Mouse (Mus musculus) hindbrain, embryonic 13.5 days (tissue): Measurements from ENCODE around the gene Atp5j. TPM values are rescaled to one million over a fixed set of nuclear protein-coding genes. Genes with fewer than 3 reads are reported as not detected.

Source experiments
- ATAC-seq: fragments of 200-750 bp; cut with Nextera tagmentation; 2 replicates; pipeline ENCODE4 v1.8.0; 2017; ENCODE audit warnings: moderate TSS enrichment; ENCODE audit not compliant: low FRiP score
- H3K27ac ChIP-seq: fragments of 300-500 bp; sonication (generic); 2 replicates; pipeline ENCODE4 v1.5.1; 2015; ENCODE audit warnings: inconsistent platforms, mild to moderate bottlenecking, moderate library complexity
- H3K27me3 ChIP-seq: fragments of 300-500 bp; sonication (generic); 2 replicates; pipeline ENCODE4 v1.6.1; 2015; ENCODE audit warnings: mild to moderate bottlenecking, inconsistent platforms
- H3K36me3 ChIP-seq: fragments of 300-500 bp; sonication (generic); 2 replicates; pipeline ENCODE4 v1.6.1; 2015; ENCODE audit warnings: mild to moderate bottlenecking, inconsistent platforms
- H3K4me1 ChIP-seq: fragments of 300-500 bp; sonication (generic); replicated peaks from 2 replicates; pipeline ENCODE4 v1.6.1; 2015; ENCODE audit warnings: inconsistent platforms
- H3K4me2 ChIP-seq: fragments of 300-500 bp; sonication (generic); 2 replicates; pipeline ENCODE4 v1.6.1; 2015; ENCODE audit warnings: inconsistent platforms, mild to moderate bottlenecking, moderate library complexity
- H3K4me3 ChIP-seq: fragments of 300-500 bp; sonication (generic); 2 replicates; pipeline ENCODE4 v1.5.1; 2015; ENCODE audit warnings: mild to moderate bottlenecking, inconsistent platforms
- H3K9ac ChIP-seq: fragments of 300-500 bp; sonication (generic); 2 replicates; pipeline ENCODE4 v1.6.1; 2015; ENCODE audit warnings: mild to moderate bottlenecking, inconsistent platforms
- H3K9me3 ChIP-seq: fragments of 300-500 bp; sonication (generic); 2 replicates; pipeline ENCODE4 v1.6.1; 2016; ENCODE audit warnings: inconsistent platforms
- WGBS: fragments of 180-500 bp; shearing (Covaris S2); methylation state at CpG from one replicate; pipeline ENCODE4 v1.1.7; 2015; 5-methylcytosine and 5-hydroxymethylcytosine counted together
- polyA plus RNA-seq: library from polyadenylated mRNA; unstranded; fragments of >200 nt; fragmentation: Nextera tagmentation; extraction: Ambion mirVana; gene quantifications from 2 replicates; pipeline ENCODE4 v1.2.1, GENCODE M21; 2015

Atp5j gene
- polyA plus RNA-seq, 1 experiment from 2014 or later, result 829 TPM

DNA sequence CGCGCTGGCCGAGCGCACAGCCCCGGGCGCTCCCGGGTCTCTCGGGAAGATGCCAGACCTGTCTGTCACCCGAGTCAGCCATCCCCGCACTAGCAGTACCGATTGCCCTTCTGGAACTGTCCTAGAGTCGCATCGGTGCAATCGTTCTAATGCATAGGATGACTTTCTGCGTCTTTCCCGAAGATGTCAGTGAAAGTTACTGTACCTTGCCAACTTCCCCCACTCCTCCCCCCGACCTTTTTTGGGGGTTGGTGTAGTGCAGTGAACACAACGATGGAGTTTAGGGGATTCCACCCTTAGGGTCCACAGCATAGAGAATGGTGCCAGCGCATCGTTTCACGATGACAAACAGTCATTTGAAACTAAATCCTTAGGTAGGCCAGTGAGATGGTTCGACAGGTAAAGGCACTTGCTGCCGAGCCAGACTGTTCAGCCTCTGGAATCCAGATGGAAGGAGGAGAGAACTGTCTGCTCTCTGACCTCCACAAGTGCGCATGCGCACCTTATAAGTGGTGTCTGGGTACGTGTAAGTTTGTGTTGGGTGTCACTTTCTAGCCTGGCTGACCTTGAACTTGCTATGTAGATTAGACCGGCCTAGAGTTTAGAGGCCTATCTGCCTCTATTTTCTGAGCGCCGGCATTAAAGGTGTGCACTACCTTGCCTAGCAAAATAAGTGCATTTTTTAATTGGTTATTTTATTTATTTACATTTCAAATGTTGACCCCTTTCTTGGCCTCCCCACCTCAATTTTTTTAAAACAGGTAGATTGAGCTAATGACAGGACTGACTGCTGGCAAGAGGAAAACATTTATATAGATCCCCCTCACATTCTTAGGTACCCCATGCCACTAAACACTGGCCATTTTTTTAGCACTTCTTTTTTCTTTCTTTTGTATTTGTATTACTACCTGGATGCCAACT is 658 bp upstream of the Atp5j start:
- Histone ChIP-seq H3K27ac (peak overlapping the region; percentile 98), H3K27me3 (no peaks in the 10 kb centered on the region), H3K4me2 (peak overlapping the region; percentile 80), H3K36me3 (peaks cover 19% of the 10 kb centered on the region), H3K9ac (peak overlapping the region; percentile 96), H3K9me3 (no peaks in the 10 kb centered on the region), H3K4me3 (peak overlapping the region; percentile 96), H3K4me1 (peaks cover 31% of the 10 kb centered on the region)
- 8% methylated on average over 29 of the region's 29 CpGs for WGBS
- ATAC-seq, result peak; percentile 16; the same call in 1 of the 2 replicates

DNA sequence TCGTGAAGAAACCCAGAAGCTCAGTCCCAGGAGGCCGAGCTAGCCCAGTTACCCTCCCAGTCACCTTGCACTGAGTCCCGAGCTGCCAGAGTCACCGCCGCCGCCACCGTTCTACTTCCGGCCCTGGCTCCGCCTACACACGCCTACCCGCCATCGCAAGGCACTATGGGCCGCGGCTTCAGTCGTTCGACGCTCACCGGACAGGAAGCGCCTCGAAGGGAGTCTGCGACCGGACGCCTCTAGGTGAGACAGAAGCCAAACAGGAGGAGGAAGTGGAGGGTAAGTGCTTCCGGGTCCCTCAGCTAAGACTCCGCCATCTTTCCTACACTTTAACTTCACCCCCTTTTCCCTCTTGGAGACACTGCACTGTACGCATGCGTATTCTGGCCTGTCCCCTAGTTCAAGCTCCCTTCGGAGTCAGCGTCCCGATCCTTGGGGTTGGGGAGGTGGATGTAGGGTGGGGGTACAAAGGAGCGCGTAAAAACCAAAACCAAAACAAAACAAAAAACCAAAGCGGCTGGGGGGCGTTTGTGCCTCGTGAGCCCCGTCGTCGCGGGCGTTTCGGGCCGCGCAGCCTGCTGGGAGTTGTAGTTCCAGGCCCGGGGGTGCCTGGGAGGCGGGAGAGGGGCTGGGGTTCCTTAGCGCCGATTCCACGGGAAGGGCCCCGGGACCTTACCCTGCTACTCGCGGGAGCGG is 532 bp downstream of the Atp5j start, which contains the start of gene Gabpa:
TSS of gene Gabpa (plus strand) at position 181 of the 696 bp plus-strand sequence.
- H3K9ac ChIP-seq, result peak within 1 kb of the TSS; percentile 96
- H3K9me3 ChIP-seq, result no peaks in the 10 kb centered on the region
- under 1% methylated on average over 52 of the region's 52 CpGs for WGBS
- peak within 1 kb of the TSS; percentile 98 for H3K27ac ChIP-seq
- no peaks in the 10 kb centered on the region for H3K27me3 ChIP-seq
- peak within 1 kb of the TSS; percentile 80 for H3K4me2 ChIP-seq
- ATAC-seq, result peak; percentile 96
- H3K4me3 ChIP-seq, result peak within 1 kb of the TSS; percentile 96
- peaks cover 31% of the 10 kb centered on the region for H3K4me1 ChIP-seq
- peaks cover 25% of the 10 kb centered on the region for H3K36me3 ChIP-seq

DNA sequence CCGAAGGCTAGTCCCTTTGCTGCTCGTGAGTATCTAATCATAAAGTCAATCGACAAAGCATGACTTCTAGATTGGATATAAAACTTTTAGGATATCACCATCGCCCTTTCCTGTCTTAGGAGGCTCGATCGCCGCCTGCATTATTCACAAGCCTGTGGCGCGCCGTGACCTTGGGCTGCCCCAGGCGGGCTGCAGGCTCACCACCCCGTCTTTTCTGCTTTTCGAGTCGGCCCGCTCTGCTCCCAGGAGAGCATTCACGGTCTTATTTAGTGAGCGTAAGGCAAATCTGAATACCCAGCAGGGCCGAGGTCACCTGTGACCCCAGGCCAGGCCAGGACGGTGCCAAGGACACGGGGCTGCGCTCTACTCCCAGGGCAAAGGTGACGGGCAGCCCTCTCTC is 1.1 kb downstream of the Atp5j start:
- H3K9me3 ChIP-seq, result no peaks in the 10 kb centered on the region
- H3K4me1 ChIP-seq, result peaks cover 31% of the 10 kb centered on the region
- H3K4me3 ChIP-seq, result peak overlapping the region; percentile 96
- WGBS, result under 1% methylated on average over 22 of the region's 22 CpGs
- peak overlapping the region; percentile 98 for H3K27ac ChIP-seq
- H3K36me3 ChIP-seq, result peaks cover 28% of the 10 kb centered on the region
- no peaks in the 10 kb centered on the region for H3K27me3 ChIP-seq
- peak overlapping the region; percentile 80 for H3K4me2 ChIP-seq
- no peak; the same call in 1 of the 2 replicates for ATAC-seq
- peak overlapping the region; percentile 96 for H3K9ac ChIP-seq

DNA sequence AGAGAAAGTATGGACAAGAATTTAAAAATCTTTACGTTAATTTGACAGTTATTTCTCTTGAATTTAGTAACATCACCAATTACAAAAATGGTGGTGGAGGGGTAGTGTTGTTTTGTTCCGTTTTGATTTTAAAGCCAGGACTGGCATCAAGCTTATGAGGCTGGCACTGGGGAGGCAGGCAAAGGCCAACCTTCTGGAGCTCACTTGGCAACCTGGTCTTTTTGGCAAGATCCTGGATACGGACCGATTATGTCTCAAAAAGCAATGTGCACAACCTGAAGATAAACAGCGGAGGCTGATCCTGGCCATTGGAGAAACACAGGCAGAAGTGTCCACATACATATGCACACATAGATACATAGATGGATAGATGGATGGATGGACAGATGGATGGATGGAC is 2.7 kb downstream of the Atp5j start:
- no peak overlapping the region for H3K4me2 ChIP-seq
- H3K27me3 ChIP-seq, result no peaks in the 10 kb centered on the region
- H3K9ac ChIP-seq, result no peak overlapping the region
- H3K9me3 ChIP-seq, result no peaks in the 10 kb centered on the region
- no peak overlapping the region for H3K4me3 ChIP-seq
- H3K27ac ChIP-seq, result no peak overlapping the region
- H3K4me1 ChIP-seq, result peaks cover 31% of the 10 kb centered on the region
- H3K36me3 ChIP-seq, result peaks cover 39% of the 10 kb centered on the region
- no peak for ATAC-seq
- 97% methylated on average over 5 of the region's 5 CpGs for WGBS

DNA sequence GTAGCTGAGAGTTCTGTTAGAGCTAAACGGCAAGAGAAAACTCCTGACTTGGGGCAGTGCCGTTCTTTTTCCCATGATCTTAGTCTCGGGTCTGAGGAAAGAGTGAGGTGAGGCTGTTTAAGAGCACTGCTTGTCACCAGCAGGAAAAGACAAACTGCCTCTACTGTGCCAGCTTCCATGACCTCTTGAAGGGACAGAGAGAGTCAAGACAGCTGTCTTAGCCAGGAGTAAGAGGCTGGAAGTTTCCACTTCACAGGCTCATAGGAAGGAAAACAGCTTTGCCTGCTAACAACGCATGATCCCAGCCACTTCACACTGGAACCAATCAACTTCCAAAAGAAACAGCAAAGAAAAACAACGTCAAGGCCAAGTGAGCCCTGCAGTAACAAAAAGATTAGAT is 3.7 kb downstream of the Atp5j start:
- no peaks in the 10 kb centered on the region for H3K27me3 ChIP-seq
- H3K36me3 ChIP-seq, result peaks cover 50% of the 10 kb centered on the region
- no peak for ATAC-seq
- no peaks in the 10 kb centered on the region for H3K9me3 ChIP-seq
- H3K27ac ChIP-seq, result no peak overlapping the region
- peaks cover 22% of the 10 kb centered on the region for H3K4me1 ChIP-seq
- no peak overlapping the region; the same call in 1 of the 2 replicates for H3K9ac ChIP-seq
- no peak overlapping the region for H3K4me2 ChIP-seq
- 89% methylated on average over 5 of the region's 5 CpGs for whole genome bisulfite sequencing
- no peak overlapping the region for H3K4me3 ChIP-seq

DNA sequence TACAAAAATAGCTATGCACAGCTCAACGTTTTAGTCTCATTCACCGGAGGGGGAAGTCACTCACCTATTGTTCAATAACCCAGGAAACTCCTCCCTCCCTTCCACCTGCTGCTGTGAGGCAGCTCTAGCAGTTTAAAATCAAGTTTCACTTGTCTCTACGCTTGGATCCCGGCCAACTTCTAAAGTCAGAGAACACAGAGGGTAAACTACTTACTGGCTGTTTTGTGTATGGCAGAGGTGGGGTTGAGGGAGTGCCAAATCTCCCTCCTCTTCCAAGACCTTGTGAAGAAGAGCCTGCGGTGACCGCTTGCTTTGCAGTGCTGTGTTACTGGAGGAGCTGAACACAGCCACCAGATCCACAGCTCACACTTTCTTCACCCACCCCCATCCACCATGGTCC is 10.4 kb downstream of the Atp5j start:
- Histone ChIP-seq H3K9ac (no peak overlapping the region), H3K27me3 (no peaks in the 10 kb centered on the region), H3K4me2 (no peak overlapping the region), H3K9me3 (no peaks in the 10 kb centered on the region), H3K36me3 (peaks cover 81% of the 10 kb centered on the region), H3K4me1 (no peaks in the 10 kb centered on the region), H3K4me3 (no peak overlapping the region), H3K27ac (no peak overlapping the region)
- no peak for ATAC-seq
- 66% methylated on average over 6 of the region's 6 CpGs for WGBS

- WGBS, result 34% methylated on average over 7 of the region's 7 CpGs
- no peaks in the 10 kb centered on the region for H3K9me3 ChIP-seq
- H3K27ac ChIP-seq, result no peak overlapping the region
- H3K36me3 ChIP-seq, result peaks cover 26% of the 10 kb centered on the region
- H3K4me3 ChIP-seq, result no peak overlapping the region
- H3K4me1 ChIP-seq, result no peaks in the 10 kb centered on the region
- H3K4me2 ChIP-seq, result no peak overlapping the region
- no peak overlapping the region for H3K9ac ChIP-seq
- H3K27me3 ChIP-seq, result no peaks in the 10 kb centered on the region
- ATAC-seq, result peak; percentile 78; the same call in 1 of the 2 replicates
These were observed 18.0 kb downstream of the Atp5j start for GRCm38 (mm10) chr16:84817423-84817822.

GRCm38 (mm10) chr16:84814511-84814910 is 20.9 kb downstream of the Atp5j start:
- no peak overlapping the region for H3K4me3 ChIP-seq
- H3K27ac ChIP-seq, result no peak overlapping the region
- WGBS, result 85% methylated on average over 8 of the region's 8 CpGs
- no peaks in the 10 kb centered on the region for H3K27me3 ChIP-seq
- no peaks in the 10 kb centered on the region for H3K4me1 ChIP-seq
- no peaks in the 10 kb centered on the region for H3K9me3 ChIP-seq
- H3K36me3 ChIP-seq, result peaks cover 27% of the 10 kb centered on the region
- no peak overlapping the region for H3K4me2 ChIP-seq
- H3K9ac ChIP-seq, result no peak overlapping the region
- no peak for ATAC-seq

- no peak overlapping the region for H3K4me3 ChIP-seq
- ATAC-seq, result no peak
- no peak overlapping the region for H3K9ac ChIP-seq
- no peaks in the 10 kb centered on the region for H3K9me3 ChIP-seq
- no peak overlapping the region for H3K27ac ChIP-seq
- 88% methylated on average over 8 of the region's 8 CpGs for WGBS
- no peaks in the 10 kb centered on the region for H3K27me3 ChIP-seq
- no peak overlapping the region for H3K4me2 ChIP-seq
- peaks cover 24% of the 10 kb centered on the region for H3K36me3 ChIP-seq
- no peaks in the 10 kb centered on the region for H3K4me1 ChIP-seq
These were observed 21.6 kb downstream of the Atp5j start for GRCm38 (mm10) chr16:84813852-84814251.

GRCm38 (mm10) chr16:84810254-84810653 is 25.2 kb downstream of the Atp5j start:
- Histone ChIP-seq H3K9ac (no peak overlapping the region), H3K36me3 (peaks cover 39% of the 10 kb centered on the region), H3K4me3 (no peak overlapping the region), H3K4me1 (no peaks in the 10 kb centered on the region), H3K4me2 (no peak overlapping the region), H3K27ac (no peak overlapping the region), H3K27me3 (no peaks in the 10 kb centered on the region), H3K9me3 (no peaks in the 10 kb centered on the region)
- no peak for ATAC-seq
- 94% methylated on average over 1 of the region's 1 CpGs for WGBS

DNA sequence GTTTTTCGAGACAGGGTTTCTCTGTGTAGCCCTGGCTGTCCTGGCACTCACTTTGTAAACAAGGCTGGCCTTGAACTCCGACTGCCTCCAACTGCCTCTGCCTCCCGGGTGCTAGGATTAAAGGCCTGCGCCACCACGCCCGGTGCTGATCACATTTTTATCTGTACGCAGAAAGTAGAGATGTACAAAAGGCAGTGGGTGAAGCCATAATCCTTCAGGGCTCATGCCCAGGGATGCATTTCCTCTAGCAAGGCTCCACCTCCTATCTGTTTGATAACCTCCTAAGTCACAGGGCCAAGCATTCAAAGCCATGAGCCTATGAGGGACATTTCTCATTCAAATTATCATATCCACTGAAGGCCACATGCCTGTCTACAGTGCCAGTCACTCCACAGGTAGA is 27.6 kb downstream of the Atp5j start:
- H3K4me3 ChIP-seq, result no peak overlapping the region
- 97% methylated on average over 7 of the region's 7 CpGs for WGBS
- H3K9me3 ChIP-seq, result no peaks in the 10 kb centered on the region
- H3K9ac ChIP-seq, result no peak overlapping the region
- peaks cover 39% of the 10 kb centered on the region for H3K36me3 ChIP-seq
- H3K4me1 ChIP-seq, result no peaks in the 10 kb centered on the region
- no peak for ATAC-seq
- H3K4me2 ChIP-seq, result no peak overlapping the region
- no peak overlapping the region for H3K27ac ChIP-seq
- no peaks in the 10 kb centered on the region for H3K27me3 ChIP-seq

DNA sequence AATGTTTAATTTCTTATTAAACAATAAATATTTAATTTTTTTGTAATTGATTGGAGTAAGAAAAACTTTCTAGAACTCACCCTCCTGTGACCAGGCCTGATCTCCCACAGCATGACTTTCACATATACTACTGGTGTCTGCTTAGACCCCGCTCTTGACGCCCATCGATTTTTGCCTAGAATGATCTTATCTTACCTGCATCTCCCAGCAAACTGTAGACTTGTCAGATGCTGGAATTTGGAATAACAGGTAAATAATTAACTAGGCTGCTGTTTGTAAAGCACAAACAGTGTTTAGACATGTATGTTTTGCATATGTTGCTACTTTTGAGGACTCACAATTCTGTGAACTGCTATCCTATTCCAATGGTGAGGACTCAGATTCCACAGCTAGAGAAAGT is 29.2 kb downstream of the Atp5j start:
- Histone ChIP-seq H3K36me3 (peaks cover 32% of the 10 kb centered on the region), H3K4me2 (no peak overlapping the region), H3K27ac (no peak overlapping the region), H3K9ac (no peak overlapping the region), H3K4me3 (no peak overlapping the region), H3K27me3 (no peaks in the 10 kb centered on the region), H3K4me1 (no peaks in the 10 kb centered on the region), H3K9me3 (no peaks in the 10 kb centered on the region)
- 97% methylated on average over 3 of the region's 3 CpGs for WGBS
- no peak for ATAC-seq
